Mouse (Mus musculus) hindbrain, embryonic 11.5 days (tissue): ENCODE measurements around the gene Grin2c. TPM values are rescaled to one million over a fixed set of nuclear protein-coding genes. Genes with fewer than 3 reads are reported as not detected.
A peak's percentile ranks its signal among the peaks of the same experiment; 100 is the strongest.

Experiments
- ATAC-seq: fragments of 200-750 bp; cut with Nextera tagmentation; 2 replicates; pipeline ENCODE4 v1.8.0; 2017; ENCODE audit warnings: mild to moderate bottlenecking, moderate TSS enrichment, moderate library complexity; ENCODE audit not compliant: low FRiP score
- DNase-seq: peaks from one replicate; pipeline ENCODE4 v3.0.0-alpha.2; 2015; ENCODE audit warnings: low spot score
- H3K27ac ChIP-seq: fragments of 300-500 bp; sonication (generic); 2 replicates; pipeline ENCODE4 v1.5.1; 2014; ENCODE audit warnings: mild to moderate bottlenecking, low read depth, low read length
- H3K27me3 ChIP-seq: fragments of 300-500 bp; sonication (generic); 2 replicates; pipeline ENCODE4 v1.6.1; 2014; ENCODE audit warnings: mild to moderate bottlenecking, low read length, moderate library complexity, mixed read lengths; ENCODE audit not compliant: control insufficient read depth, insufficient read depth
- H3K36me3 ChIP-seq: fragments of 300-500 bp; sonication (generic); 2 replicates; pipeline ENCODE4 v1.6.1; 2014; ENCODE audit warnings: mild to moderate bottlenecking, low read length, moderate library complexity, mixed read lengths; ENCODE audit not compliant: control insufficient read depth, insufficient read depth
- H3K4me1 ChIP-seq: fragments of 300-500 bp; sonication (generic); replicated peaks from 2 replicates; pipeline ENCODE4 v1.6.1; 2014; ENCODE audit warnings: low read length, mixed read lengths; ENCODE audit not compliant: control insufficient read depth, insufficient read depth
- H3K4me2 ChIP-seq: fragments of 300-500 bp; sonication (generic); replicated peaks from 2 replicates; pipeline ENCODE4 v1.6.1; 2014; ENCODE audit warnings: mild to moderate bottlenecking, low read depth, low read length
- H3K4me3 ChIP-seq: fragments of 300-500 bp; sonication (generic); 2 replicates; pipeline ENCODE4 v1.5.1; 2014; ENCODE audit warnings: low read depth, low read length
- H3K9ac ChIP-seq: fragments of 300-500 bp; sonication (generic); 2 replicates; pipeline ENCODE4 v1.6.1; 2014; ENCODE audit warnings: low read depth, low read length
- H3K9me3 ChIP-seq: fragments of 300-500 bp; sonication (generic); 2 replicates; pipeline ENCODE4 v1.6.1; 2016; ENCODE audit warnings: low read length; ENCODE audit not compliant: control insufficient read depth
- WGBS: fragments of 180-500 bp; shearing (Covaris S2); extraction: QIAGEN DNeasy Blood & Tissue Kit; methylation state at CpG from one replicate; pipeline ENCODE4 v1.1.7; 2014; 5-methylcytosine and 5-hydroxymethylcytosine counted together
- polyA plus RNA-seq: library from polyadenylated mRNA; unstranded; fragments of >200 nt; fragmentation: Nextera tagmentation; extraction: Ambion mirVana; gene quantifications from 2 replicates; pipeline ENCODE4 v1.2.1, GENCODE M21; 2014

The Grin2c gene
- polyA plus RNA-seq, 1 experiment from 2014 or later, result 0.43 TPM

- H3K9me3 ChIP-seq, result no peaks in the 10 kb centered on the region
- H3K4me3 ChIP-seq, result peak within 1 kb of the TSS; percentile 41
- peak within 1 kb of the TSS; percentile 79 for H3K4me2 ChIP-seq
- peak within 1 kb of the TSS; percentile 50; the same call in 1 of the 2 replicates for H3K9ac ChIP-seq
- WGBS, result under 1% methylated on average over 44 of the region's 44 CpGs
- H3K4me1 ChIP-seq, result peaks cover 5% of the 10 kb centered on the region; the same call in 1 of the 2 replicates
- H3K27ac ChIP-seq, result peak within 1 kb of the TSS; percentile 27; the same call in 1 of the 2 replicates
- peaks cover 9% of the 10 kb centered on the region for H3K27me3 ChIP-seq
- no peaks in the 10 kb centered on the region for H3K36me3 ChIP-seq
- ATAC-seq, result peak; percentile 53
- peak; percentile 64 for DNase-seq
These were observed 30.3 kb upstream of the Grin2c start, which contains the start of gene Fads6 for GRCm38 (mm10) chr11:115297214-115297826. TSS of gene Fads6 (minus strand) at chr11:115297663.

- 57% methylated on average over 21 of the region's 21 CpGs for WGBS
- DNase-seq (no peak), ATAC-seq (no peak)
- Histone ChIP-seq H3K36me3 (no peaks in the 10 kb centered on the region), H3K4me3 (peak overlapping the region; percentile 41), H3K27me3 (peaks cover 9% of the 10 kb centered on the region), H3K4me1 (peaks cover 5% of the 10 kb centered on the region; the same call in 1 of the 2 replicates), H3K9ac (peak overlapping the region; percentile 50; the same call in 1 of the 2 replicates), H3K9me3 (no peaks in the 10 kb centered on the region), H3K27ac (no peak overlapping the region), H3K4me2 (peak overlapping the region; percentile 79)
These were observed 29.6 kb upstream of the Grin2c start for GRCm38 (mm10) chr11:115296471-115297210.

GRCm38 (mm10) chr11:115295939-115296338 lies 28.9 kb upstream of the Grin2c start:
- Histone ChIP-seq H3K36me3 (no peaks in the 10 kb centered on the region), H3K27me3 (peaks cover 9% of the 10 kb centered on the region), H3K4me1 (peaks cover 5% of the 10 kb centered on the region; the same call in 1 of the 2 replicates), H3K9ac (no peak overlapping the region), H3K4me3 (no peak overlapping the region), H3K4me2 (no peak overlapping the region), H3K9me3 (no peaks in the 10 kb centered on the region), H3K27ac (no peak overlapping the region)
- 91% methylated on average over 11 of the region's 11 CpGs for WGBS
- no peak for ATAC-seq
- no peak for DNase-seq

GRCm38 (mm10) chr11:115292631-115293375 lies 25.8 kb upstream of the Grin2c start:
- Histone ChIP-seq H3K4me1 (peaks cover 5% of the 10 kb centered on the region; the same call in 1 of the 2 replicates), H3K9ac (no peak overlapping the region), H3K27me3 (peaks cover 5% of the 10 kb centered on the region; the same call in 1 of the 2 replicates), H3K4me2 (no peak overlapping the region), H3K36me3 (no peaks in the 10 kb centered on the region), H3K27ac (no peak overlapping the region), H3K9me3 (no peaks in the 10 kb centered on the region), H3K4me3 (no peak overlapping the region)
- WGBS, result 65% methylated on average over 14 of the region's 14 CpGs
- no peak for ATAC-seq
- no peak for DNase-seq

- H3K4me1 ChIP-seq, result no peaks in the 10 kb centered on the region
- H3K27me3 ChIP-seq, result peaks cover 3% of the 10 kb centered on the region; the same call in 1 of the 2 replicates
- H3K36me3 ChIP-seq, result no peaks in the 10 kb centered on the region
- 79% methylated on average over 10 of the region's 10 CpGs for WGBS
- no peaks in the 10 kb centered on the region for H3K9me3 ChIP-seq
- DNase-seq, result no peak
- H3K9ac ChIP-seq, result no peak overlapping the region
- H3K4me3 ChIP-seq, result no peak overlapping the region
- no peak overlapping the region for H3K4me2 ChIP-seq
- H3K27ac ChIP-seq, result no peak overlapping the region
- ATAC-seq, result no peak
These were observed 24.5 kb upstream of the Grin2c start for GRCm38 (mm10) chr11:115291503-115291902.

- Histone ChIP-seq H3K9ac (no peak overlapping the region), H3K9me3 (no peaks in the 10 kb centered on the region), H3K27me3 (no peaks in the 10 kb centered on the region), H3K36me3 (no peaks in the 10 kb centered on the region), H3K4me1 (no peaks in the 10 kb centered on the region), H3K27ac (no peak overlapping the region), H3K4me2 (no peak overlapping the region), H3K4me3 (no peak overlapping the region)
- ATAC-seq (no peak), DNase-seq (no peak)
- whole genome bisulfite sequencing, result 91% methylated on average over 6 of the region's 6 CpGs
These were observed 23.9 kb upstream of the Grin2c start for GRCm38 (mm10) chr11:115290919-115291318.

- H3K9ac ChIP-seq, result no peak overlapping the region
- H3K36me3 ChIP-seq, result no peaks in the 10 kb centered on the region
- no peak for ATAC-seq
- H3K27ac ChIP-seq, result no peak overlapping the region
- H3K4me3 ChIP-seq, result no peak overlapping the region
- no peaks in the 10 kb centered on the region for H3K27me3 ChIP-seq
- H3K4me1 ChIP-seq, result no peaks in the 10 kb centered on the region
- no peaks in the 10 kb centered on the region for H3K9me3 ChIP-seq
- DNase-seq, result no peak
- 90% methylated on average over 1 of the region's 1 CpGs for WGBS
- H3K4me2 ChIP-seq, result no peak overlapping the region
These were observed 23.3 kb upstream of the Grin2c start for GRCm38 (mm10) chr11:115290314-115290713.

GRCm38 (mm10) chr11:115289885-115290284 lies 22.8 kb upstream of the Grin2c start:
- H3K9ac ChIP-seq, result no peak overlapping the region
- no peaks in the 10 kb centered on the region for H3K9me3 ChIP-seq
- H3K4me1 ChIP-seq, result no peaks in the 10 kb centered on the region
- H3K27ac ChIP-seq, result no peak overlapping the region
- H3K27me3 ChIP-seq, result no peaks in the 10 kb centered on the region
- H3K36me3 ChIP-seq, result no peaks in the 10 kb centered on the region
- ATAC-seq (no peak), DNase-seq (no peak)
- no peak overlapping the region for H3K4me3 ChIP-seq
- WGBS, result 85% methylated on average over 8 of the region's 8 CpGs
- H3K4me2 ChIP-seq, result no peak overlapping the region
